Mouse (Mus musculus) forebrain, embryonic 12.5 days (tissue): ENCODE measurements around the gene Sim1. TPM values are rescaled to one million over a fixed set of nuclear protein-coding genes. Genes with fewer than 3 reads are reported as not detected.

ENCODE experiments used
- ATAC-seq: fragments of 200-750 bp; cut with Nextera tagmentation; 2 replicates; pipeline ENCODE4 v1.8.0; 2017; ENCODE audit warnings: moderate TSS enrichment; ENCODE audit not compliant: low FRiP score
- H3K27ac ChIP-seq: fragments of 300-500 bp; sonication (generic); 2 replicates; pipeline ENCODE4 v1.5.1; 2016; ENCODE audit warnings: mild to moderate bottlenecking
- H3K27me3 ChIP-seq: fragments of 300-500 bp; sonication (generic); 2 replicates; pipeline ENCODE4 v1.6.1; 2016; ENCODE audit warnings: mild to moderate bottlenecking
- H3K36me3 ChIP-seq: fragments of 300-500 bp; sonication (generic); replicated peaks from 2 replicates; pipeline ENCODE4 v1.6.1; 2016; ENCODE audit warnings: mild to moderate bottlenecking
- H3K4me1 ChIP-seq: fragments of 300-500 bp; sonication (generic); 2 replicates; pipeline ENCODE4 v1.6.1; 2016
- H3K4me2 ChIP-seq: fragments of 300-500 bp; sonication (generic); 2 replicates; pipeline ENCODE4 v1.6.1; 2016; ENCODE audit warnings: mild to moderate bottlenecking, moderate library complexity
- H3K4me3 ChIP-seq: fragments of 300-500 bp; sonication (generic); replicated peaks from 2 replicates; pipeline ENCODE4 v1.5.1; 2016; ENCODE audit warnings: mild to moderate bottlenecking
- H3K9ac ChIP-seq: fragments of 300-500 bp; sonication (generic); 2 replicates; pipeline ENCODE4 v1.6.1; 2016; ENCODE audit warnings: mild to moderate bottlenecking
- H3K9me3 ChIP-seq: fragments of 300-500 bp; sonication (generic); 2 replicates; pipeline ENCODE4 v1.6.1; 2016
- WGBS: fragments of 180-500 bp; shearing (Covaris S2); methylation state at CpG from one replicate; pipeline ENCODE4 v1.1.7; 2016; 5-methylcytosine and 5-hydroxymethylcytosine counted together
- polyA plus RNA-seq: library from polyadenylated mRNA; unstranded; fragments of >200 nt; fragmentation: Nextera tagmentation; extraction: Ambion mirVana; gene quantifications from 2 replicates; pipeline ENCODE4 v1.2.1, GENCODE M21; 2016

The Sim1 gene
- 7.7 and 8.3 TPM in 2 replicates for polyA plus RNA-seq

- H3K4me2 ChIP-seq: peak within 1 kb of the TSS; percentile 90
- under 1% methylated on average over 56 of the region's 62 CpGs for WGBS
- no peaks in the 10 kb centered on the region for H3K9me3 ChIP-seq
- peak; percentile 97 for ATAC-seq
- peak within 1 kb of the TSS; percentile 51 for H3K4me3 ChIP-seq
- H3K27ac ChIP-seq: 0 out of 2 replicates have a peak within 1 kb of the TSS, but pooled peaks have one; percentile 25
- H3K36me3 ChIP-seq: no peaks in the 10 kb centered on the region
- H3K9ac ChIP-seq: peak within 1 kb of the TSS; percentile 38
- H3K27me3 ChIP-seq: peaks cover 86% of the 10 kb centered on the region
- H3K4me1 ChIP-seq: peaks cover 18% of the 10 kb centered on the region
These were observed at the start of gene Sim1 for GRCm38 (mm10) chr10:50894170-50894991. Sim1 (plus strand) TSS chr10:50894754.

DNA sequence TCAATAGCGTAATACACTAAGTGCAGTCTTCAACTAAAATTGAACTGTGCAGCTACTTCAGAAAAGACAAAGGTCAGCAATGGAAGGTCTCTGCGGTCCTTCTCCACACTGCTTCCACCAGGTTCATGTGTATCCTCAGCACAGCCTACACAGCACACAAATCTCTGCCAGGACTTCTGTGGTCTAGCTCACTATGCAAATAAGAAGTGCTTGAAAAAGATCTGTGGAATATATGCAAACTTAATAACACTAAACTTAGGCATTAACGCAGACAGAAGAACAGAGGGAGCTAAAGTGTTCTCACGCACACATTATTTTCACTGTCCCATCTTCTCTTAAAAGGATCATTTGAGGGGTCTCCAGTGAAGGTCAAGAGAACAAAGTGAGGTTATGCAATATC, 26.4 kb upstream of the Sim1 start:
- no peaks in the 10 kb centered on the region for H3K9me3 ChIP-seq
- no peak overlapping the region for H3K4me2 ChIP-seq
- ATAC-seq: no peak
- H3K36me3 ChIP-seq: no peaks in the 10 kb centered on the region
- no peak overlapping the region for H3K27ac ChIP-seq
- no peaks in the 10 kb centered on the region for H3K27me3 ChIP-seq
- H3K4me1 ChIP-seq: no peaks in the 10 kb centered on the region
- 91% methylated on average over 4 of the region's 4 CpGs for WGBS
- H3K4me3 ChIP-seq: no peak overlapping the region
- no peak overlapping the region for H3K9ac ChIP-seq

DNA sequence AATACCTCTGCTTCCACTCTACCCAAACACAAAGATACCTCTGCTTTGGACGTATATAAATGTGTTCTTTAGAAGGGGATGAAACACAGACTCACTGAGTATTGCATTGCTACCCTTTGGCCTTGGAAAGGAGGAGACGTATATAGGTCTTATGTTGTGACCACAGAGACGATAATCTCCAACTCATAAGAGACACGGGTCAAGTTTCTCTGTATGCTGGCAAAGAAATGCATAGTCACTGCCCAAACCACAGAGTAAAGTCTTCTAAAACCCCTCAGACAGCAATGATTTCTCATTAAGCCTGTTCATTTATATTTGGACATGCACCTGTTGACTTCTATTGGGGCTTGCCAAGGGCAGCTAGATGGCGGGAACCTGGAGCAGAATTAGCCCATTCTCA, 17.6 kb upstream of the Sim1 start:
- Histone ChIP-seq H3K36me3 (no peaks in the 10 kb centered on the region), H3K4me3 (no peak overlapping the region), H3K9me3 (no peaks in the 10 kb centered on the region), H3K27me3 (no peaks in the 10 kb centered on the region), H3K4me2 (no peak overlapping the region), H3K4me1 (no peaks in the 10 kb centered on the region), H3K27ac (no peak overlapping the region), H3K9ac (no peak overlapping the region)
- 84% methylated on average over 5 of the region's 5 CpGs for WGBS
- ATAC-seq: no peak

DNA sequence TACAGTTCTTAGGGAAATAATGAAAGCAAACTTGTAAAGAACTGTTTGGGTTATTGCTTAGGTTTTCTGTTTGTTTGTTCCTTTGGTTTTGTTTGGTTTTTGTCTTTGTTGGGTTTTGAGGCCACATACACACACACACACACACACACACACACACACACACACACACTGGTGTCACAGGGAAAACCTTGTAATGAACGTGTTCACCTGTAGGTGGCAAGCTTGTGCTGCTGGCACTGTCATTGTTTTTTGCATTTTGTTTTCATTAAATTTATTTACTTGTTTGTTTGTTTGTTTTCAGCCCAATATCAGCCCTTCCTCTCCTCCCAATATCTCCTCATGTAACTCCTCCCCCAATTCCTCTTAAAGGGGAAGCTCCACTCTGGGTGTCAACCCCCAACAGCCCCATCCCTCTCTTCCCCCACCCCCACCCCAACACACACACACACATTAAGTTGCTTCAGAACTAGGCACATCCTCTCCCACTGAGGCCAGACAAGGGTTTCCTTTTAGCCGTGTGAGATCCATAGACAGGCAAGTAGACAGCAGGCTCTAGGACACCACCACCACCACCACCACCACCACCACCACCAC, 13.0 kb upstream of the Sim1 start:
- 21% methylated on average over 2 of the region's 2 CpGs for WGBS
- Histone ChIP-seq H3K27me3 (peaks cover 8% of the 10 kb centered on the region; the same call in 1 of the 2 replicates), H3K4me1 (no peaks in the 10 kb centered on the region), H3K9me3 (no peaks in the 10 kb centered on the region), H3K36me3 (no peaks in the 10 kb centered on the region), H3K9ac (no peak overlapping the region), H3K27ac (no peak overlapping the region), H3K4me3 (no peak overlapping the region), H3K4me2 (no peak overlapping the region)
- peak; percentile 51; the same call in 1 of the 2 replicates for ATAC-seq

- Histone ChIP-seq H3K9ac (no peak overlapping the region), H3K27me3 (peaks cover 8% of the 10 kb centered on the region; the same call in 1 of the 2 replicates), H3K9me3 (no peaks in the 10 kb centered on the region), H3K36me3 (no peaks in the 10 kb centered on the region), H3K4me2 (no peak overlapping the region), H3K27ac (no peak overlapping the region), H3K4me1 (no peaks in the 10 kb centered on the region), H3K4me3 (no peak overlapping the region)
- ATAC-seq: no peak
- 74% methylated on average over 2 of the region's 2 CpGs for WGBS
These were observed 12.2 kb upstream of the Sim1 start for GRCm38 (mm10) chr10:50882366-50882765.

- no peak overlapping the region for H3K4me3 ChIP-seq
- no peaks in the 10 kb centered on the region for H3K4me1 ChIP-seq
- H3K9me3 ChIP-seq: no peaks in the 10 kb centered on the region
- WGBS: 68% methylated on average over 4 of the region's 4 CpGs
- no peak overlapping the region for H3K4me2 ChIP-seq
- no peak for ATAC-seq
- no peak overlapping the region for H3K9ac ChIP-seq
- no peak overlapping the region for H3K27ac ChIP-seq
- H3K36me3 ChIP-seq: no peaks in the 10 kb centered on the region
- H3K27me3 ChIP-seq: peaks cover 40% of the 10 kb centered on the region
These were observed 8.2 kb upstream of the Sim1 start for GRCm38 (mm10) chr10:50886305-50886704.

DNA sequence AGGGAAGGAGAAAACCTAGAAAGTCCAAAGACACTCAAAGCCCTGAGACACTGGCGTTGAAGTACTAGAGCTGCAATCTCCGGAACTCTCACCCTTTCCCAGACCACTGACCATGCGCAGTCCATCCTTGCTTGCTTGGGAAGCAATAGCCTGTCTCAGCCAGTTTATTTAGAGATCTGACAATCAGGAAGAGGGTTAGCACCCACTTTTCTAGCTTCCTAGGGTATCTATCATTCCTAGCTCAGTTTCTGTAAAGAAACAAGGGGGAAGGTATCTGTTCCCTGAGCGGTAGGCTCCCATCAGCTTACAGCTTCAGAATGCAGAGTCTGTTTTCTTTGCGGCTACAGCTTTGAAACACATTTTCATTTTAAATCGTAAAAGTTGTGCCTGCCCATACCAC, 3.9 kb upstream of the Sim1 start:
- no peak overlapping the region for H3K4me2 ChIP-seq
- H3K9me3 ChIP-seq: no peaks in the 10 kb centered on the region
- no peak for ATAC-seq
- no peak overlapping the region for H3K9ac ChIP-seq
- H3K4me1 ChIP-seq: peaks cover 18% of the 10 kb centered on the region
- peaks cover 80% of the 10 kb centered on the region for H3K27me3 ChIP-seq
- H3K27ac ChIP-seq: no peak overlapping the region
- H3K36me3 ChIP-seq: no peaks in the 10 kb centered on the region
- H3K4me3 ChIP-seq: no peak overlapping the region
- WGBS: 15% methylated on average over 6 of the region's 6 CpGs

- H3K27me3 ChIP-seq: peaks cover 88% of the 10 kb centered on the region
- H3K4me2 ChIP-seq: peak overlapping the region; percentile 17
- WGBS: under 1% methylated on average over 26 of the region's 26 CpGs
- no peak for ATAC-seq
- no peak overlapping the region for H3K27ac ChIP-seq
- H3K4me3 ChIP-seq: peak overlapping the region; percentile 10; the same call in 1 of the 2 replicates
- H3K9ac ChIP-seq: no peak overlapping the region
- H3K4me1 ChIP-seq: peaks cover 18% of the 10 kb centered on the region
- H3K36me3 ChIP-seq: no peaks in the 10 kb centered on the region
- no peaks in the 10 kb centered on the region for H3K9me3 ChIP-seq
These were observed 2.5 kb upstream of the Sim1 start for GRCm38 (mm10) chr10:50891876-50892711.

GRCm38 (mm10) chr10:50892751-50893320, 1.7 kb upstream of the Sim1 start:
- peak overlapping the region; percentile 17 for H3K4me2 ChIP-seq
- no peaks in the 10 kb centered on the region for H3K36me3 ChIP-seq
- H3K9ac ChIP-seq: no peak overlapping the region
- peaks cover 18% of the 10 kb centered on the region for H3K4me1 ChIP-seq
- H3K4me3 ChIP-seq: peak overlapping the region; percentile 10; the same call in 1 of the 2 replicates
- H3K27ac ChIP-seq: no peak overlapping the region
- H3K27me3 ChIP-seq: peaks cover 88% of the 10 kb centered on the region
- no peak for ATAC-seq
- no peaks in the 10 kb centered on the region for H3K9me3 ChIP-seq
- 1% methylated on average over 15 of the region's 15 CpGs for WGBS

DNA sequence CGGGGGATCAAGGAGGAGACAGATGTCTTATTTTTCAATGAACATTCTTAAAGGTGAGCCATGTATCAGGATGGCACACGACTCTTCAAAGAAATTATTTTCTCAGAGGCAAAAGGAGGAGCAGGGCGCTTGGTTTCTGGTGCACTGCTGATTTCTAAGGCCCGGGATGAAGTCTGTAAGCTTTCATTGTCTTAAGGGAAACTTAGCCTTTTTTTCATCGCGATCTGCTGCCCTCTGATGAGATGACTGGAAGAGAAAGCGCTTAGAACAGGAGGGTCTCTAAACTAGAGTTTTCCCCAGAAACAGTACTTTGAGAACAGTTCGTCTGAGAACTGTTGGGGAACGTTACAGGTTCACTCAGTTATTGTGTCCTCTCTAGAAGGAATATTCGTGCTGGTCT, 1.0 kb upstream of the Sim1 start:
- peaks cover 18% of the 10 kb centered on the region for H3K4me1 ChIP-seq
- H3K27ac ChIP-seq: no peak overlapping the region
- 2% methylated on average over 10 of the region's 10 CpGs for WGBS
- ATAC-seq: no peak
- H3K4me3 ChIP-seq: peak overlapping the region; percentile 51; the same call in 1 of the 2 replicates
- no peaks in the 10 kb centered on the region for H3K36me3 ChIP-seq
- no peak overlapping the region for H3K9ac ChIP-seq
- no peak overlapping the region; the same call in 1 of the 2 replicates for H3K4me2 ChIP-seq
- no peaks in the 10 kb centered on the region for H3K9me3 ChIP-seq
- peaks cover 90% of the 10 kb centered on the region for H3K27me3 ChIP-seq

DNA sequence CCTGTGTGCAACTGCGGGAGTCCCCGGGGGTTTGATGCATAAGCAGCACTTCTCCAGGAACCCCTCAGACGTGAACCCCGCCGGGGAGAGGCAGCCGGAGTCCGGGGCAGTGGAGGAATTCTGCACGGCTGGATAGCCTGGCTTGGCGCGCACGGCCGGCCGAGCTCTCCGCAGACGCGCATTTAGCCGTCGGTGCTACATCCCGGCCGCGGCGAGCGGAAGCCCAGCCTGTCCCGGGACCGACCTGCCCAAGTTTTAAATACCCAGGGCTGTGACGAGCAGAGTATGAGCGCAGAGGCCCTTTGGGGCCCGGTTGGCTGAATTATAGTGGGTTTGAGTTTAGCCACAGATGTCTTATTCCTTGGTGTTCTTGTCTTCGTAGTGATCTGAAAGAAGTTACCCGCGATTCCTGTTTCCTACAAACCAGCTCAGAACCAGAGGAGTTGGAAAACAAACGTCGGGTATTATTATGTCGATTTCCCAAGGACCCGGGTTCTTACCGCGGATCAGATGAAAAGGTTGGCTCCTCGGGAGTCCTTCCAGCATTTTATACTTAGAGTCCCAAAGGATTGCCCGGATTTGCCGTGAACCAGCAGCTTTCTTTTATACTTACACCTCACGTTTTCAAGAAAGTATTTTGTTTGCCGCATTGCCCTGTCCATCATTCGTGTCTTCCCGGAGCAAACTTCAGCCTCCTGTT, 687 bp downstream of the Sim1 start:
- no peaks in the 10 kb centered on the region for H3K9me3 ChIP-seq
- H3K27ac ChIP-seq: 0 out of 2 replicates have a peak overlapping the region, but pooled peaks have one; percentile 25
- H3K4me2 ChIP-seq: peak overlapping the region; percentile 90
- H3K4me1 ChIP-seq: peaks cover 18% of the 10 kb centered on the region
- H3K27me3 ChIP-seq: peaks cover 81% of the 10 kb centered on the region
- WGBS: under 1% methylated on average over 44 of the region's 44 CpGs
- peak overlapping the region; percentile 38 for H3K9ac ChIP-seq
- peak overlapping the region; percentile 51 for H3K4me3 ChIP-seq
- ATAC-seq: no peak; the same call in 1 of the 2 replicates
- no peaks in the 10 kb centered on the region for H3K36me3 ChIP-seq
